Mouse (Mus musculus) midbrain, embryonic 16.5 days (tissue): ENCODE data around the gene Cbr3. TPM values are rescaled to one million over a fixed set of nuclear protein-coding genes. Genes with fewer than 3 reads are reported as not detected.

Source experiments
- ATAC-seq: fragments of 200-750 bp; cut with Nextera tagmentation; 2 replicates; pipeline ENCODE4 v1.8.0; 2017; ENCODE audit warnings: moderate TSS enrichment
- H3K27ac ChIP-seq: fragments of 300-500 bp; sonication (generic); 2 replicates; pipeline ENCODE4 v1.5.1; 2014; ENCODE audit warnings: mild to moderate bottlenecking, low read length, mixed read lengths
- H3K27me3 ChIP-seq: fragments of 300-500 bp; sonication (generic); 2 replicates; pipeline ENCODE4 v1.6.1; 2014; ENCODE audit warnings: low read depth, low read length, mixed read lengths; ENCODE audit not compliant: control insufficient read depth, insufficient read depth
- H3K36me3 ChIP-seq: fragments of 300-500 bp; sonication (generic); 2 replicates; pipeline ENCODE4 v1.6.1; 2014; ENCODE audit warnings: mild to moderate bottlenecking, low read length, moderate library complexity, mixed read lengths; ENCODE audit not compliant: control insufficient read depth, insufficient read depth
- H3K4me1 ChIP-seq: fragments of 300-500 bp; sonication (generic); 2 replicates; pipeline ENCODE4 v1.6.1; 2014; ENCODE audit warnings: mild to moderate bottlenecking, low read length, mixed read lengths; ENCODE audit not compliant: control insufficient read depth, insufficient read depth
- H3K4me2 ChIP-seq: fragments of 300-500 bp; sonication (generic); 2 replicates; pipeline ENCODE4 v1.6.1; 2014; ENCODE audit warnings: mild to moderate bottlenecking, low read length, mixed read lengths
- H3K4me3 ChIP-seq: fragments of 300-500 bp; sonication (generic); 2 replicates; pipeline ENCODE4 v1.5.1; 2014; ENCODE audit warnings: low read depth, mild to moderate bottlenecking, low read length, moderate library complexity, mixed read lengths
- H3K9ac ChIP-seq: fragments of 300-500 bp; sonication (generic); 2 replicates; pipeline ENCODE4 v1.6.1; 2014; ENCODE audit warnings: low read depth, low read length, mixed read lengths
- H3K9me3 ChIP-seq: fragments of 300-500 bp; sonication (generic); replicated peaks from 2 replicates; pipeline ENCODE4 v1.6.1; 2014; ENCODE audit warnings: mild to moderate bottlenecking, low read length, mixed read lengths; ENCODE audit not compliant: control insufficient read depth, poor library complexity, severe bottlenecking
- WGBS: fragments of 180-500 bp; shearing (Covaris S2); extraction: QIAGEN DNeasy Blood & Tissue Kit; methylation state at CpG from one replicate; pipeline ENCODE4 v1.1.7; 2014; 5-methylcytosine and 5-hydroxymethylcytosine counted together
- polyA plus RNA-seq: library from polyadenylated mRNA; unstranded; fragments of >200 nt; fragmentation: Nextera tagmentation; extraction: Ambion mirVana; gene quantifications from 2 replicates; pipeline ENCODE4 v1.2.1, GENCODE M21; 2015

The Cbr3 gene
- polyA plus RNA-seq, 1 experiment from 2014 or later = 3.0 TPM

DNA sequence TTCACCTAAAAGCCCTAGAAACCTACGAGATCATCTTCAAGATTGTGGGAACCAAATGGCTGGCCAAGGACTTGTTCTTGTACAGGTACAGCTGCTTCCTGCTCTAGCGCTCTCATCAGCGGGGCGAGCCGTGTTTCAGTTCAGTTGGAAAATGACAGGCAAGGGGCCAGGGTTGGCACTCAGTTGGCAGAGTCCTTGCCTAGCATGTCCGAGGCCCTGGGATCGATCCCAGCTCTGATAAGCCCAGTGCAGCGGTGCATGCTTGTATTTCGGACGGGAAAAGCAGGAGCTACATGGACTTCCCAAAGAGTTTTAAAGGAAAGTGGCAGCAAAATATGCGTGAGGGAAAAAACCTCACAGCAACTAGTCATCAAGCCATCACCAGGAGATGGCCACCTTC, 56.2 kb downstream of the Cbr3 start:
- ATAC-seq = no peak
- Histone ChIP-seq H3K4me3 (no peak overlapping the region), H3K27ac (no peak overlapping the region), H3K9me3 (no peaks in the 10 kb centered on the region), H3K27me3 (no peaks in the 10 kb centered on the region), H3K36me3 (peaks cover 25% of the 10 kb centered on the region), H3K9ac (no peak overlapping the region), H3K4me2 (no peak overlapping the region), H3K4me1 (no peaks in the 10 kb centered on the region)
- 93% methylated on average over 11 of the region's 11 CpGs for WGBS

Other genes with a start within 250 kb of the Cbr3 start
- gene Setd4, start 79.2 kb upstream of the Cbr3 start, polyA plus RNA-seq = 19.5 and 22.4 TPM in 2 replicates
- 146 and 150 TPM in 2 replicates for gene Cbr1, start 77.4 kb upstream of the Cbr3 start, polyA plus RNA-seq
- not detected in 2 replicates for gene Gm5678, start 55.1 kb upstream of the Cbr3 start, polyA plus RNA-seq
- 41.0 and 42.0 TPM in 2 replicates for gene Dop1b, start 28.7 kb downstream of the Cbr3 start, polyA plus RNA-seq
- gene Morc3, start 148.9 kb downstream of the Cbr3 start, polyA plus RNA-seq = 32.7 and 37.7 TPM in 2 replicates
- gene Chaf1b, start 200.7 kb downstream of the Cbr3 start, polyA plus RNA-seq = 12.4 and 15.1 TPM in 2 replicates